Mouse (Mus musculus) midbrain, embryonic 15.5 days (tissue): ENCODE data around the gene 4930404H24Rik. TPM values are rescaled to one million over a fixed set of nuclear protein-coding genes. Genes with fewer than 3 reads are reported as not detected.

ENCODE experiments used
- ATAC-seq: fragments of 200-750 bp; cut with Nextera tagmentation; replicated peaks from 2 replicates; pipeline ENCODE4 v1.8.0; 2017; ENCODE audit warnings: moderate TSS enrichment
- H3K27ac ChIP-seq: fragments of 300-500 bp; sonication (generic); 2 replicates; pipeline ENCODE4 v1.5.1; 2015; ENCODE audit warnings: mild to moderate bottlenecking, inconsistent platforms
- H3K27me3 ChIP-seq: fragments of 300-500 bp; sonication (generic); replicated peaks from 2 replicates; pipeline ENCODE4 v1.6.1; 2015; ENCODE audit warnings: inconsistent platforms
- H3K36me3 ChIP-seq: fragments of 300-500 bp; sonication (generic); replicated peaks from 2 replicates; pipeline ENCODE4 v1.6.1; 2015; ENCODE audit warnings: inconsistent platforms
- H3K4me1 ChIP-seq: fragments of 300-500 bp; sonication (generic); 2 replicates; pipeline ENCODE4 v1.6.1; 2015; ENCODE audit warnings: inconsistent platforms
- H3K4me2 ChIP-seq: fragments of 300-500 bp; sonication (generic); 2 replicates; pipeline ENCODE4 v1.6.1; 2015; ENCODE audit warnings: inconsistent platforms, mild to moderate bottlenecking, moderate library complexity
- H3K4me3 ChIP-seq: fragments of 300-500 bp; sonication (generic); 2 replicates; pipeline ENCODE4 v1.5.1; 2015; ENCODE audit warnings: mild to moderate bottlenecking, inconsistent platforms
- H3K9ac ChIP-seq: fragments of 300-500 bp; sonication (generic); 2 replicates; pipeline ENCODE4 v1.6.1; 2015; ENCODE audit warnings: mild to moderate bottlenecking, inconsistent platforms
- H3K9me3 ChIP-seq: fragments of 300-500 bp; sonication (generic); 2 replicates; pipeline ENCODE4 v1.6.1; 2016; ENCODE audit warnings: inconsistent platforms
- WGBS: fragments of 180-500 bp; shearing (Covaris S2); methylation state at CpG from one replicate; pipeline ENCODE4 v1.1.7; 2015; ENCODE audit warnings: mixed read lengths; 5-methylcytosine and 5-hydroxymethylcytosine counted together
- polyA plus RNA-seq: library from polyadenylated mRNA; unstranded; fragments of >200 nt; fragmentation: Nextera tagmentation; extraction: Ambion mirVana; gene quantifications from 2 replicates; pipeline ENCODE4 v1.2.1, GENCODE M21; 2015

The 4930404H24Rik gene
- polyA plus RNA-seq, 1 experiment from 2014 or later, result not detected

GRCm38 (mm10) chr2:153529931-153530766 lies 37.6 kb downstream of the 4930404H24Rik start, which contains the start of gene Nol4l:
Nol4l (minus strand) TSS chr2:153529971.
- H3K27ac ChIP-seq, result peak within 1 kb of the TSS; percentile 89
- WGBS, result 1% methylated on average over 28 of the region's 86 CpGs
- H3K27me3 ChIP-seq, result no peaks in the 10 kb centered on the region
- H3K9me3 ChIP-seq, result no peaks in the 10 kb centered on the region
- no peaks in the 10 kb centered on the region for H3K36me3 ChIP-seq
- peak within 1 kb of the TSS; percentile 86 for H3K9ac ChIP-seq
- peak within 1 kb of the TSS; percentile 89 for H3K4me3 ChIP-seq
- ATAC-seq, result peak; percentile 31
- H3K4me1 ChIP-seq, result peaks cover 29% of the 10 kb centered on the region
- peak within 1 kb of the TSS; percentile 91 for H3K4me2 ChIP-seq

- Histone ChIP-seq H3K36me3 (no peaks in the 10 kb centered on the region), H3K4me2 (peak overlapping the region; percentile 91; the same call in 1 of the 2 replicates), H3K27ac (no peak overlapping the region), H3K9me3 (no peaks in the 10 kb centered on the region), H3K9ac (no peak overlapping the region), H3K4me3 (no peak overlapping the region), H3K27me3 (no peaks in the 10 kb centered on the region), H3K4me1 (peaks cover 26% of the 10 kb centered on the region)
- 44% methylated on average over 5 of the region's 5 CpGs for WGBS
- ATAC-seq, result no peak
These were observed 38.4 kb downstream of the 4930404H24Rik start for GRCm38 (mm10) chr2:153530948-153531347.

- H3K27ac ChIP-seq, result no peak overlapping the region
- H3K4me2 ChIP-seq, result no peak overlapping the region
- ATAC-seq, result no peak
- no peak overlapping the region for H3K4me3 ChIP-seq
- peaks cover 8% of the 10 kb centered on the region for H3K4me1 ChIP-seq
- H3K9ac ChIP-seq, result no peak overlapping the region
- 62% methylated on average over 1 of the region's 1 CpGs for WGBS
- H3K9me3 ChIP-seq, result no peaks in the 10 kb centered on the region
- H3K36me3 ChIP-seq, result no peaks in the 10 kb centered on the region
- H3K27me3 ChIP-seq, result no peaks in the 10 kb centered on the region
These were observed 41.4 kb downstream of the 4930404H24Rik start for GRCm38 (mm10) chr2:153533981-153534380.

- no peaks in the 10 kb centered on the region for H3K27me3 ChIP-seq
- H3K27ac ChIP-seq, result no peak overlapping the region
- WGBS, result 85% methylated on average over 3 of the region's 3 CpGs
- no peak for ATAC-seq
- no peaks in the 10 kb centered on the region for H3K9me3 ChIP-seq
- no peaks in the 10 kb centered on the region for H3K4me1 ChIP-seq
- H3K4me3 ChIP-seq, result no peak overlapping the region
- no peak overlapping the region for H3K9ac ChIP-seq
- H3K4me2 ChIP-seq, result no peak overlapping the region
- H3K36me3 ChIP-seq, result no peaks in the 10 kb centered on the region
These were observed 46.3 kb downstream of the 4930404H24Rik start for GRCm38 (mm10) chr2:153538898-153539297.

GRCm38 (mm10) chr2:153542936-153543668 lies 50.5 kb downstream of the 4930404H24Rik start:
- Histone ChIP-seq H3K27ac (no peak overlapping the region), H3K4me3 (no peak overlapping the region), H3K4me2 (no peak overlapping the region), H3K27me3 (no peaks in the 10 kb centered on the region), H3K36me3 (no peaks in the 10 kb centered on the region), H3K9me3 (no peaks in the 10 kb centered on the region), H3K9ac (no peak overlapping the region), H3K4me1 (peaks cover 6% of the 10 kb centered on the region)
- 86% methylated on average over 8 of the region's 8 CpGs for WGBS
- no peak for ATAC-seq

Other genes starting within 250 kb of the 4930404H24Rik start
- 24.6 and 24.7 TPM in 2 replicates for gene Kif3b, start 201.4 kb upstream of the 4930404H24Rik start, polyA plus RNA-seq
- 13.7 and 14.9 TPM in 2 replicates for gene Asxl1, start 147.0 kb upstream of the 4930404H24Rik start, polyA plus RNA-seq
- 50.8 and 54.6 TPM in 2 replicates for gene Nol4l, start 37.2 kb downstream of the 4930404H24Rik start, polyA plus RNA-seq
- 94.9 and 98.5 TPM in 2 replicates for gene Commd7, start 140.0 kb downstream of the 4930404H24Rik start, polyA plus RNA-seq
- gene Dnmt3b, start 156.7 kb downstream of the 4930404H24Rik start, polyA plus RNA-seq, result 4.3 and 4.4 TPM in 2 replicates
- 0.13 TPM in 1 of 2 replicates, not detected in the other for gene Dnmt3c, start 203.9 kb downstream of the 4930404H24Rik start, polyA plus RNA-seq
- 333 and 370 TPM in 2 replicates for gene Mapre1, start 248.5 kb downstream of the 4930404H24Rik start, polyA plus RNA-seq